Mouse (Mus musculus) monocyte, adult 5-6 weeks (primary cell): ENCODE results near the gene Vgll3. TPM values are rescaled to one million over a fixed set of nuclear protein-coding genes. Genes with fewer than 3 reads are reported as not detected.

Experiments
- ATAC-seq: fragments of 153-309, 156-312 bp; replicated peaks from 2 replicates; pipeline ENCODE4 v1.8.0; 2017; ENCODE audit warnings: mild to moderate bottlenecking; ENCODE audit not compliant: low TSS enrichment, insufficient number of reproducible peaks, severe bottlenecking, poor library complexity, low FRiP score
- total RNA-seq: library from RNA; stranded (forward); fragments of 200-1000, 200-491, 200-594 nt; gene quantifications from 3 replicates; pipeline ENCODE4 v1.2.3, GENCODE M21; 2017

The Vgll3 gene
- not detected in 3 replicates for total RNA-seq

GRCm38 (mm10) chr16:65814918-65815881 is at the start of gene Vgll3:
Vgll3 (plus strand) TSS chr16:65815257.
- no peak for ATAC-seq

- no peak for ATAC-seq
Measured at GRCm38 (mm10) chr16:65765976-65766375, 49.1 kb upstream of the Vgll3 start.

- ATAC-seq, result no peak
Measured at GRCm38 (mm10) chr16:65785959-65786358, 29.1 kb upstream of the Vgll3 start.

GRCm38 (mm10) chr16:65816059-65816458 is 1.0 kb downstream of the Vgll3 start:
- no peak for ATAC-seq

GRCm38 (mm10) chr16:65818779-65819178 is 3.7 kb downstream of the Vgll3 start:
- no peak for ATAC-seq

GRCm38 (mm10) chr16:65820803-65821202 is 5.7 kb downstream of the Vgll3 start:
- no peak for ATAC-seq

GRCm38 (mm10) chr16:65823721-65824120 is 8.7 kb downstream of the Vgll3 start:
- no peak for ATAC-seq

- no peak for ATAC-seq
Measured at GRCm38 (mm10) chr16:65828141-65828565, 13.1 kb downstream of the Vgll3 start.

GRCm38 (mm10) chr16:65829096-65829495 is 14.0 kb downstream of the Vgll3 start:
- no peak for ATAC-seq

GRCm38 (mm10) chr16:65834721-65835120 is 19.7 kb downstream of the Vgll3 start:
- ATAC-seq, result no peak

GRCm38 (mm10) chr16:65850126-65850525 is 35.1 kb downstream of the Vgll3 start:
- no peak for ATAC-seq

GRCm38 (mm10) chr16:65864471-65864870 is 49.4 kb downstream of the Vgll3 start:
- no peak for ATAC-seq

GRCm38 (mm10) chr16:65867927-65868326 is 52.9 kb downstream of the Vgll3 start:
- ATAC-seq, result no peak

- no peak for ATAC-seq
Measured at GRCm38 (mm10) chr16:65868933-65869332, 53.9 kb downstream of the Vgll3 start.

- no peak for ATAC-seq
Measured at GRCm38 (mm10) chr16:65888940-65889339, 73.9 kb downstream of the Vgll3 start.
